Mouse (Mus musculus): ENCODE measurements around the gene Hdac8. TPM values are rescaled to one million over a fixed set of nuclear protein-coding genes. Genes with fewer than 3 reads are reported as not detected.

Hdac8 gene
- 12.1 and 12.3 TPM in 2 replicates for polyA plus RNA-seq (2015; fragmentation: Nextera tagmentation; extraction: Ambion mirVana)

DNA sequence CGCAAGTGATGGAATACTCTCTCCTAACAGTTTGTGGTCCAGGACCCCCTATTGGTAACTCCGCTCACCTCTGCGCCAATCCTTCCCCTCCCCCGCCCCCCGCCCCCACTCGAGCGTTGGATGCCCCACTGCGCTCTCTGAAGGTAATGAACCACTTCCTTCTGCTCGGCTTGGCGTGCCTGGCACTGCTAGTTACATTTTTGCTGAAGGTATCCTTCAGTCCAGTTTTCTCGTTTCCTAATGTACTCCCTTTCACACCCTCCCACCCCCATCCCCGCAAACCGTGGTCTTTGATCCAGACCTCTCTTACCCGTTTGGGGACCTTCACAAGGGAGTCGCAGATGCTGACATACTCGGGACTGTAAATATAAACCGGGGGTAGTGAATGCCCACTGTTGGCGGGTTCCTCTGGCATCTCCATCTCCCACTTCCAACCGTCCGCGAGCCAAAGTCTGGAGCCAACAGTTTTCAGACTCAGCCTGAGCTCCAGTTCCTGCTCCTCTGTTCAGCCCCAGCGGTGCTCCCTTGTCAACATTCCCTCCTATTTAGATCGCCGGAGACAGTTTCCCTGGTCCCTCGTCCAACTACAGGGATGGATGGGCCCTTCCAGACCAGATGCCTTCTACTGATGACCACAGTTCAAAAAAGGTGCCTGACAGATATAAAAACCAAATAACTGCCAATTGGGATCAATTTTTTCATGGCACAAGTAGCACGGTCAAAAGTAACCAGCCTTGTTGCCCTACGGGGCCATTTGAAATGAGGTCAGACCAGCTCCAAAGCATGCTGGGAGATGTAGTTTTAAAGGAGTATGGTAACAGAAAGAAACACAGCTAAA is at the start of gene Hdac8:
Hdac8 (minus strand) TSS at position 716 of the 838 bp plus-strand sequence.
- H3K4me1 ChIP-seq (ENCODE audit: control insufficient read depth, insufficient read depth, low read depth, low read length) = no peaks in the 10 kb centered on the region; the same call in 1 of the 2 replicates
- H3K4me3 ChIP-seq (ENCODE audit: low read length) = peak within 1 kb of the TSS; percentile 44
- peak within 1 kb of the TSS; percentile 69; the same call in 1 of the 2 replicates for H3K27ac ChIP-seq (ENCODE audit: low read depth, low read length)
- peak within 1 kb of the TSS; percentile 56 for H3K4me2 ChIP-seq (ENCODE audit: low read length)
- H3K36me3 ChIP-seq (ENCODE audit: control insufficient read depth, insufficient read depth, low read length) = no peaks in the 10 kb centered on the region
- H3K9me3 ChIP-seq (ENCODE audit: control insufficient read depth, low read length) = no peaks in the 10 kb centered on the region
- peak; percentile 93 for ATAC-seq
- 15% methylated on average over 27 of the region's 27 CpGs for WGBS
- H3K9ac ChIP-seq (ENCODE audit: low read depth, low read length) = peak within 1 kb of the TSS; percentile 46
- H3K27me3 ChIP-seq (replicated peaks; ENCODE audit: control insufficient read depth, insufficient read depth, low read length) = peaks cover 2% of the 10 kb centered on the region

DNA sequence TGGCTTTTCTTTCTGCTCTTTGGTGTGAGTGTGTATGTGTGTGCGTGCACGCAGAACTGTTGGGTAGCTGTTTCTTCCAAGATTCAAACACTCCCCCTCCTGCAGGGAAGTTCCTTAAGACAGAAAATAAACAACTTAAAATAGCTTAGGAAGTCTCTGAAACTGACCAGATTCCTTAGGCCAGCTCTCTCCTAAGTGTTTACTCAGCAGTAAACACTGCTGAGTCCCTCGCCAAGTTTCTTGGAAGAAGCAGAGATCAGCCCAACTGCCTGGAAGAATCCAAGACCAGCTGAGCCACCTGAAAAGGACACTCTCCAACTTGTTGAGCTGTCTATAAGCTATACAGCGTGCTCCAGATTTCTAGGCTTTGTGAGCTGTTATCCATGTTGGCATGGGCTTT is 4.0 kb upstream of the Hdac8 start:
- no peaks in the 10 kb centered on the region for H3K4me1 ChIP-seq (ENCODE audit: control insufficient read depth, insufficient read depth, low read depth, low read length)
- WGBS = 79% methylated on average over 4 of the region's 4 CpGs
- no peak overlapping the region for H3K27ac ChIP-seq (ENCODE audit: low read depth, low read length)
- H3K4me3 ChIP-seq (ENCODE audit: low read length) = no peak overlapping the region
- ATAC-seq = no peak
- H3K27me3 ChIP-seq (replicated peaks; ENCODE audit: control insufficient read depth, insufficient read depth, low read length) = peaks cover 5% of the 10 kb centered on the region
- H3K36me3 ChIP-seq (ENCODE audit: control insufficient read depth, insufficient read depth, low read length) = no peaks in the 10 kb centered on the region
- H3K9me3 ChIP-seq (ENCODE audit: control insufficient read depth, low read length) = no peaks in the 10 kb centered on the region
- no peak overlapping the region for H3K9ac ChIP-seq (ENCODE audit: low read depth, low read length)
- H3K4me2 ChIP-seq (ENCODE audit: low read length) = no peak overlapping the region

DNA sequence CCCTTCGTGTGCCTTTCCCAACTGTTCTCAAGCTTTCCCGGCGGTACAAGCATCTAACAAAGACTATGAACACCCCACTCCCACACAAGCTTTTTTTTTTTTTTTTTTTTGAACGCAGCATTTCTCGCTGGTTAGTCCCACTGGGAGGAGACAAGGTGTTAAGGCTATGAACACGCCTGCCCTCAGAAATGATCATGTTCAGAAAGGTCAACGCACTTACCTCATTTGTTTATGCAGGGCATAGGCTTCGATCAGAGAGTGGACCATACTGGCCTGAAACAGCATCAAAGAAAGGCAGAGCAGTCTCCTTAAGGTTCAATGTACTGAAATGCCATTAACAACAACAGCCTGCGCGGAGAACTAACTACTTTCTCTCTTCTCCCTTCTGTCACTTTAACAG is 980 bp downstream of the Hdac8 start:
- H3K4me3 ChIP-seq (ENCODE audit: low read length) = peak overlapping the region; percentile 44
- no peaks in the 10 kb centered on the region for H3K9me3 ChIP-seq (ENCODE audit: control insufficient read depth, low read length)
- H3K27me3 ChIP-seq (replicated peaks; ENCODE audit: control insufficient read depth, insufficient read depth, low read length) = peaks cover 2% of the 10 kb centered on the region
- peak overlapping the region; percentile 56 for H3K4me2 ChIP-seq (ENCODE audit: low read length)
- H3K36me3 ChIP-seq (ENCODE audit: control insufficient read depth, insufficient read depth, low read length) = peaks cover 3% of the 10 kb centered on the region; the same call in 1 of the 2 replicates
- peak; percentile 28; the same call in 1 of the 2 replicates for ATAC-seq
- H3K9ac ChIP-seq (ENCODE audit: low read depth, low read length) = no peak overlapping the region; the same call in 1 of the 2 replicates
- WGBS = 31% methylated on average over 10 of the region's 10 CpGs
- no peaks in the 10 kb centered on the region; the same call in 1 of the 2 replicates for H3K4me1 ChIP-seq (ENCODE audit: control insufficient read depth, insufficient read depth, low read depth, low read length)
- no peak overlapping the region for H3K27ac ChIP-seq (ENCODE audit: low read depth, low read length)

DNA sequence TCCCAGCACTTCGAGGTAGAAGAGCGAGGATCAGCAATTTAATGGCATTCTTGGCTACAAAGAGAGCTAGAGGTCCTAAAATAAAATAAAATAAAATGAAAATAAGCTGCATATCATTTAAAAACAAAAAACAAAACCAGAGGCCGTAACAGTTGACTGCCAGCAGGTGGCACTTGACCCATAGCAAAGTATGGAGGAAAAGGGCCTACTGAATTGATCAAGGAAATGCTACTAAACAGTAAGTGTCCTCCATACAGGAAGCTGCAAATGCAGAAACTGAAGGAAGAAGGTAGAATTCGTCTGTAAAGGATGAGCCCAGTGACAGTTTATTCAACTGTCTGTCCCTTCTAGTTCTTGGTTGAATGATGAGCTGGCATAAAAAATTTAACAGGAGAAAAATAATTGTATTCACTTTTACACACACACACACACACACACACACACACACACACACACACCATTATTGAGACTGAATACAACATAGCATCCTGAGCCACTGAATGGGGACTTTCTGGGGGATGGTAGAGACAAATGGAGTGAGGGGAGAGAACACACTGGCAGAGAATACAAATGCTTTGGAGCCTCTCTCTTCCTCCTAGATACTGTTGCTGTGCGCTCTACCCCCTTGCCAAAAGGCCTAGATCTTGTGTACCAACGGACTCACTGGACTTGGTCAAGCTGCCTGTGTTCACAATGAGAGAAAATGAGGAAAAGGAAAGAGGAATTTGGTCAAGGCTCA is 11.0 kb downstream of the Hdac8 start:
- H3K9me3 ChIP-seq (ENCODE audit: control insufficient read depth, low read length) = no peaks in the 10 kb centered on the region
- 68% methylated on average over 6 of the region's 6 CpGs for WGBS
- no peak overlapping the region for H3K9ac ChIP-seq (ENCODE audit: low read depth, low read length)
- H3K4me1 ChIP-seq (ENCODE audit: control insufficient read depth, insufficient read depth, low read depth, low read length) = no peaks in the 10 kb centered on the region
- ATAC-seq = peak; percentile 92
- H3K4me3 ChIP-seq (ENCODE audit: low read length) = no peak overlapping the region
- no peak overlapping the region for H3K4me2 ChIP-seq (ENCODE audit: low read length)
- H3K36me3 ChIP-seq (ENCODE audit: control insufficient read depth, insufficient read depth, low read length) = no peaks in the 10 kb centered on the region
- no peaks in the 10 kb centered on the region for H3K27me3 ChIP-seq (replicated peaks; ENCODE audit: control insufficient read depth, insufficient read depth, low read length)
- H3K27ac ChIP-seq (ENCODE audit: low read depth, low read length) = no peak overlapping the region

DNA sequence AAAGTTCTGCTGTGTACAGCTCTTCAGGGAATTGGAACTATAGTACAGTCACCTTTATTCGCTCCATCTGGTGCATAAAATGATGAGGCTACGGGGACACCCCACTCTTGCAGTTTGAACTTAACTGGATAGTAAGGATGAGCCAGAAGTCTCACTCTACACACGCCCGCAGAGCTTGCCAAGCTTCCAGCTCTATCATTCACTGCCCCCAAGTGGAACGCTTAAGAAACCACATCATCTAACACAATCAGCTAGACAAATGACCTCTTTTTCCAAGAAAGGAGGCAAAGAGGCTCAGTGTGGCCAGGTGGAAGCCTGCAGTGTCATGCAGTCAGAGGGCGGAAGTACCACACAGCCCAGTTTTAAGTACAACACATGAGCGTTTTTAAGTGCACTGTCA is 19.6 kb downstream of the Hdac8 start:
- WGBS = 82% methylated on average over 7 of the region's 7 CpGs
- no peak overlapping the region for H3K9ac ChIP-seq (ENCODE audit: low read depth, low read length)
- no peak for ATAC-seq
- H3K9me3 ChIP-seq (ENCODE audit: control insufficient read depth, low read length) = no peaks in the 10 kb centered on the region
- peaks cover 3% of the 10 kb centered on the region; the same call in 1 of the 2 replicates for H3K27me3 ChIP-seq (replicated peaks; ENCODE audit: control insufficient read depth, insufficient read depth, low read length)
- H3K27ac ChIP-seq (ENCODE audit: low read depth, low read length) = no peak overlapping the region
- H3K36me3 ChIP-seq (ENCODE audit: control insufficient read depth, insufficient read depth, low read length) = no peaks in the 10 kb centered on the region
- no peaks in the 10 kb centered on the region for H3K4me1 ChIP-seq (ENCODE audit: control insufficient read depth, insufficient read depth, low read depth, low read length)
- no peak overlapping the region for H3K4me2 ChIP-seq (ENCODE audit: low read length)
- no peak overlapping the region for H3K4me3 ChIP-seq (ENCODE audit: low read length)

DNA sequence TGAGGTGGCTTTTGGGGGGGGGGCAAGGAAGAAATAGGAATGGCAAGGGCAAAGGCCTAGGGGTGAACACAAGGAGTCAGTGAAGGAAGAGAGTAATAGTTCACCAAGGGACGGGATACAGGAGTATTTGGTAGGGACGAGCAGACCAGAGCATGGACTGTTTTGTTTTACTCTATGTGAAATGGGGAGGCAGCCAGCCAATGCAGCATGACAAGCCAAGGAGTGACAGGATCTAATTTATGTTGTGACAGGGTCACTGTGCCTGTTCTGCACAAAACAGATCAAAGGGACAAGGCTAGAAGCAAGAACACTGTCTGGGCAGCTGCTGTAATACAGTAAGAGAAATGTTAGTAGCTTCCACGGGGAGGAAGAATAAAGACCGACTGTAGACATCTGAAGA is 25.5 kb downstream of the Hdac8 start:
- Histone ChIP-seq H3K4me3 (ENCODE audit: low read length) (no peak overlapping the region), H3K4me2 (ENCODE audit: low read length) (no peak overlapping the region), H3K4me1 (ENCODE audit: control insufficient read depth, insufficient read depth, low read depth, low read length) (no peaks in the 10 kb centered on the region), H3K27ac (ENCODE audit: low read depth, low read length) (no peak overlapping the region), H3K27me3 (replicated peaks; ENCODE audit: control insufficient read depth, insufficient read depth, low read length) (peaks cover 3% of the 10 kb centered on the region; the same call in 1 of the 2 replicates), H3K36me3 (ENCODE audit: control insufficient read depth, insufficient read depth, low read length) (no peaks in the 10 kb centered on the region), H3K9me3 (ENCODE audit: control insufficient read depth, low read length) (no peaks in the 10 kb centered on the region), H3K9ac (ENCODE audit: low read depth, low read length) (no peak overlapping the region)
- no peak for ATAC-seq
- WGBS = 69% methylated on average over 4 of the region's 4 CpGs

DNA sequence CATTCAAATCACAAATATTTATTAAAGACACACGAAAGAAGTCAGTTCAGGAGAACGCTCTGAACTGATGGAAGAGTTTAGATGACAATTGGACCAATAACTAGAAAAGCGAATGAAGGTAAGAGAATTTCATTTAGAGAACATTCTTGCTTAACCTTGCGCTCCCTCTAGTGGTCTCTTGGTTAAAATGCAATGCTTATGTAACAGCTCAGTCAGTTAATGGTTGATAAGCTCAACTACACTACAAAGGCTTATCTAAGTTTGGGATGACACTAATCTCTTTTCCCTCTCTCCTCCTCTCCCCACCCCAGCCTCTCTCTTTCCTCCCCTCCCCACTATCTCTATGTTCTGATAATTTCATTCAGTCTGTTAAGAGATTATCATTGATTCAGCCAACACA is 26.2 kb downstream of the Hdac8 start:
- Histone ChIP-seq H3K4me1 (ENCODE audit: control insufficient read depth, insufficient read depth, low read depth, low read length) (no peaks in the 10 kb centered on the region), H3K9ac (ENCODE audit: low read depth, low read length) (no peak overlapping the region), H3K9me3 (ENCODE audit: control insufficient read depth, low read length) (no peaks in the 10 kb centered on the region), H3K4me2 (ENCODE audit: low read length) (no peak overlapping the region), H3K36me3 (ENCODE audit: control insufficient read depth, insufficient read depth, low read length) (no peaks in the 10 kb centered on the region), H3K27me3 (replicated peaks; ENCODE audit: control insufficient read depth, insufficient read depth, low read length) (no peaks in the 10 kb centered on the region), H3K4me3 (ENCODE audit: low read length) (no peak overlapping the region), H3K27ac (ENCODE audit: low read depth, low read length) (no peak overlapping the region)
- 24% methylated on average over 4 of the region's 4 CpGs for WGBS
- no peak for ATAC-seq

DNA sequence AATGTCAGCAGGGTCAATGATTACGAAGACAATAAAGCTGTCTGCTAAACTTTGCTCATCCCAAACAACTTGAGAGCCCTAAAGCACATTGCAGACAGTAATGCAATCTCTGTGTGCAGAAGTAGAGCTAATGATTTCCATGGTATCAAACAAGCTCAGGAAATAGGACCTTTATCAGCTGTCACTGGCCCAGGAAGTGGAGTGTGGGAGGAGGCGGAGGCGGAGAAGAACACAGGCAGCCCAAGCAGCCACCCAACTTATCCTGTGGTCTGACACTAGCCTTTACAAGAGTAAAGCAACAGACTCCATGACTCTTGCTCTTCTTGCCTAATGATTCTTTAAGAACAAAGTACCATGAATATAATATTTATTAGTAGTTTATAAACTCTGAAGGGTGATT is 26.7 kb downstream of the Hdac8 start:
- Histone ChIP-seq H3K36me3 (ENCODE audit: control insufficient read depth, insufficient read depth, low read length) (no peaks in the 10 kb centered on the region), H3K4me1 (ENCODE audit: control insufficient read depth, insufficient read depth, low read depth, low read length) (no peaks in the 10 kb centered on the region), H3K4me3 (ENCODE audit: low read length) (no peak overlapping the region), H3K27me3 (replicated peaks; ENCODE audit: control insufficient read depth, insufficient read depth, low read length) (no peaks in the 10 kb centered on the region), H3K4me2 (ENCODE audit: low read length) (no peak overlapping the region), H3K9ac (ENCODE audit: low read depth, low read length) (no peak overlapping the region), H3K9me3 (ENCODE audit: control insufficient read depth, low read length) (no peaks in the 10 kb centered on the region), H3K27ac (ENCODE audit: low read depth, low read length) (no peak overlapping the region)
- no peak for ATAC-seq
- 91% methylated on average over 3 of the region's 3 CpGs for WGBS

DNA sequence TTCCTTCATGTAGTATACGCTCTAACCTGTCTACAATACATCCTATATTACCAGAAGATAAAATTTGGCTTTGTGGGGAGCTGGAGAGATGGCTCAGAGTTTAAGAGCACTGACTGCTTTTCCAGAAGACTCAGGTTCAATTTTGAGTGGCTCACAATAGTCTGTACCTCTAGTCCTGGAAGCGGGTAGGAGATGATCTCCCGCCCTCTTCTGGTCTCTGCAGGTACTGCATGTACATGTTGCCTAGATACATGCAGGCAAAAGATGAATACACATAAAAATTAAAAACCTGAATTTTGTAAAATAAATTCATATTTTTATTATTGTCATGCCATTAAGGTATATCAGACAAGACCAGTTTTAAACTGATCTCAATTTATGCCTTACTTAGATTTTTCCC is 28.4 kb downstream of the Hdac8 start:
- Histone ChIP-seq H3K27me3 (replicated peaks; ENCODE audit: control insufficient read depth, insufficient read depth, low read length) (no peaks in the 10 kb centered on the region; the same call in 1 of the 2 replicates), H3K27ac (ENCODE audit: low read depth, low read length) (no peak overlapping the region), H3K4me3 (ENCODE audit: low read length) (no peak overlapping the region), H3K4me1 (ENCODE audit: control insufficient read depth, insufficient read depth, low read depth, low read length) (no peaks in the 10 kb centered on the region), H3K36me3 (ENCODE audit: control insufficient read depth, insufficient read depth, low read length) (no peaks in the 10 kb centered on the region), H3K9ac (ENCODE audit: low read depth, low read length) (no peak overlapping the region), H3K9me3 (ENCODE audit: control insufficient read depth, low read length) (no peaks in the 10 kb centered on the region), H3K4me2 (ENCODE audit: low read length) (no peak overlapping the region)
- 34% methylated on average over 3 of the region's 3 CpGs for WGBS
- ATAC-seq = no peak

Data from hindbrain, embryonic 16.5 days (tissue).